Mouse (Mus musculus): ENCODE measurements at regions not wholly inside any gene's neighbourhood (a gene's known extent, or its start where the extent isn't known, plus 50 kb on each side); places are given as distances from the start of the nearest gene placed in this dataset.
A peak's percentile ranks its signal among the peaks of the same experiment; 100 is the strongest.

DNA sequence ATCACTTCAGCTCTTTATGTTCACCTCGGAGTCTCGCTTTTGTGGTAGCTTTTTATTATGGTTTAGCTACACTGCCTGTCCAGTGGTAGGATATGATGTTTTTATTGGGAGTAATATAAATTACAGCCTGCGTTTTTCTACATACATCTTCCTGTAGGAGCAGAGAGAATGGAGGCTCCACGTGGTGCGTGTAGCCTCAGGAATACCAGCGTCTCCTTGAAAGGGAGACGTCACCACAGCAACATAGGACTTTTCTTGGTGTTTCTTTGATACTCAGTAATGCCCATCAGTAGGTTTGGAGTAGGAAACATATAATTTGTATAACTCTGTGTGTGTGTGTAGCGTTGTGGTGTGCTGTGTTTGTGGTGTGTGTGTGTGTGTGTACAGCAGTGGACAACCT lies 150.7 kb downstream of the Ndufs4 start:
- WGBS: 54% methylated on average over 8 of the region's 8 CpGs
- Histone ChIP-seq H3K4me2 (ENCODE audit: low read depth, low read length) (no peak overlapping the region), H3K4me1 (ENCODE audit: control insufficient read depth, insufficient read depth, low read length) (no peaks in the 10 kb centered on the region), H3K27ac (ENCODE audit: low read length) (no peak overlapping the region), H3K27me3 (replicated peaks; ENCODE audit: control insufficient read depth, insufficient read depth, low read length) (no peaks in the 10 kb centered on the region), H3K4me3 (ENCODE audit: low read length) (no peak overlapping the region), H3K9ac (ENCODE audit: low read depth, low read length) (no peak overlapping the region), H3K36me3 (ENCODE audit: control insufficient read depth, insufficient read depth, low read length) (no peaks in the 10 kb centered on the region), H3K9me3 (ENCODE audit: control insufficient read depth, low read length) (no peaks in the 10 kb centered on the region)
- ATAC-seq: 0 out of 2 replicates have a peak, but pooled peaks have one; percentile 50

DNA sequence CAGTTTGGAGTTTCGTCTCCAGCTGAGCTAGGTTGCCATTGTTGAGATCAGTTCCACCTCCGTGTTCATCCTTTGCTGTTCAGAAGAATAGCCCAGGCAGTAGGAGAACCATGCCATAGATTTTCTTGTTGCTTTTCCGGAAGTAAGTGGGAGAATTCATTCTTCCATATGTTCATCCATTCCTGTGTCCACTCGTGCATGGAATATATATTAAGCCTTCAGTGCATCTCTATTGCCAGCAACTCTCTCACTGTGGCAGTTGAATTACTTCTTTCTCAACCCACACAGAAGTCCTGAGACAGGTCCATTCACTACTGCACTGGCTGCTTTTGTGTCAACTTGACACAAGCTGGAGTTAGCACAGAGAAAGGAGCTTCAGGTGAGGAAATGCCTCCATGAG lies 152.2 kb downstream of the Ndufs4 start:
- no peaks in the 10 kb centered on the region for H3K36me3 ChIP-seq (ENCODE audit: control insufficient read depth, insufficient read depth, low read length)
- no peaks in the 10 kb centered on the region for H3K9me3 ChIP-seq (ENCODE audit: control insufficient read depth, low read length)
- H3K4me1 ChIP-seq (ENCODE audit: control insufficient read depth, insufficient read depth, low read length): no peaks in the 10 kb centered on the region
- no peak overlapping the region for H3K9ac ChIP-seq (ENCODE audit: low read depth, low read length)
- WGBS: 84% methylated on average over 4 of the region's 4 CpGs
- H3K4me3 ChIP-seq (ENCODE audit: low read length): no peak overlapping the region
- H3K27me3 ChIP-seq (replicated peaks; ENCODE audit: control insufficient read depth, insufficient read depth, low read length): no peaks in the 10 kb centered on the region
- H3K27ac ChIP-seq (ENCODE audit: low read length): no peak overlapping the region
- no peak for ATAC-seq
- no peak overlapping the region for H3K4me2 ChIP-seq (ENCODE audit: low read depth, low read length)

DNA sequence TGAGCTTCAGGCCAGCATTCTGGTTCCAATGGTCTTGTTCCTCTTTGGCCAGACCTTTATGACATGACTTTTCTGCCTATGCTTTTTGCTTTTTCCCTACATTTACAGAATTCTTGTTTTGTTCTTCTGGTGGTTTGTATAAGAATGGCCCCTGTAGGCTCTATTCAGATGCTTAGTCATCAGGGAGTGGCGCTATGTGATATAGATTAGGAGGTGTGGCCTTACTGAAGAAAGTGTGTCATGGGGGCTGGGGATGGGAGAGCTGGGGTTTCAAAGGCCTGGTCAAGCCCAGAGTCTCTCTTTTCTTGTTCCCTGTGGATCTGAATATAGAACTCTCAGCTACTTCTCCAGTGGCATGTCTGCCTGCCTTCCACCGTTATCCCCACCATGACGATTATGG lies 155.9 kb downstream of the Ndufs4 start:
- H3K27ac ChIP-seq (ENCODE audit: low read length): no peak overlapping the region
- H3K9me3 ChIP-seq (ENCODE audit: control insufficient read depth, low read length): no peaks in the 10 kb centered on the region
- no peaks in the 10 kb centered on the region for H3K4me1 ChIP-seq (ENCODE audit: control insufficient read depth, insufficient read depth, low read length)
- no peak overlapping the region for H3K9ac ChIP-seq (ENCODE audit: low read depth, low read length)
- no peak overlapping the region for H3K4me3 ChIP-seq (ENCODE audit: low read length)
- H3K4me2 ChIP-seq (ENCODE audit: low read depth, low read length): no peak overlapping the region
- H3K36me3 ChIP-seq (ENCODE audit: control insufficient read depth, insufficient read depth, low read length): no peaks in the 10 kb centered on the region
- ATAC-seq: no peak
- no peaks in the 10 kb centered on the region for H3K27me3 ChIP-seq (replicated peaks; ENCODE audit: control insufficient read depth, insufficient read depth, low read length)
- WGBS: 91% methylated on average over 3 of the region's 3 CpGs

DNA sequence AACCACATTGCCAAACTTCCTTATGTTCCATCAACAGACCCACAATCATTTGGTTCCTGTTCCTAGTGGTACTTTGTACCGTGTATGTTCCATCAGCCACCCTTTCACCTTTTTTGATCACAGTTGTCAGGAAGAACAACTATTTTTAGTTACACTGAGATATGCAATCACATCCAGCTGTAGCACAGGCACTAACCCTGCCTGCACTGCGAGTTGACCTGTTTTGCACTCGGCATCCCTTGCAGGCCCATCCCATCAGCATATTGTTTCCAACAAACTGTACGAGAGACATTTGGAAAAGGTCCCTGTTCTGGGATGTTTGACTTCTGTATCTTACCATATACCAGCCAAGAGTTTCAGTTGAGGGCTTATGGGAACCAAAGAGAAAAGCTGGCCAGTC lies 157.5 kb downstream of the Ndufs4 start:
- no peaks in the 10 kb centered on the region for H3K9me3 ChIP-seq (ENCODE audit: control insufficient read depth, low read length)
- WGBS: 76% methylated on average over 4 of the region's 4 CpGs
- H3K27me3 ChIP-seq (replicated peaks; ENCODE audit: control insufficient read depth, insufficient read depth, low read length): no peaks in the 10 kb centered on the region
- no peak overlapping the region for H3K4me2 ChIP-seq (ENCODE audit: low read depth, low read length)
- H3K4me1 ChIP-seq (ENCODE audit: control insufficient read depth, insufficient read depth, low read length): no peaks in the 10 kb centered on the region
- no peaks in the 10 kb centered on the region for H3K36me3 ChIP-seq (ENCODE audit: control insufficient read depth, insufficient read depth, low read length)
- no peak overlapping the region for H3K9ac ChIP-seq (ENCODE audit: low read depth, low read length)
- no peak overlapping the region for H3K4me3 ChIP-seq (ENCODE audit: low read length)
- no peak for ATAC-seq
- no peak overlapping the region for H3K27ac ChIP-seq (ENCODE audit: low read length)

DNA sequence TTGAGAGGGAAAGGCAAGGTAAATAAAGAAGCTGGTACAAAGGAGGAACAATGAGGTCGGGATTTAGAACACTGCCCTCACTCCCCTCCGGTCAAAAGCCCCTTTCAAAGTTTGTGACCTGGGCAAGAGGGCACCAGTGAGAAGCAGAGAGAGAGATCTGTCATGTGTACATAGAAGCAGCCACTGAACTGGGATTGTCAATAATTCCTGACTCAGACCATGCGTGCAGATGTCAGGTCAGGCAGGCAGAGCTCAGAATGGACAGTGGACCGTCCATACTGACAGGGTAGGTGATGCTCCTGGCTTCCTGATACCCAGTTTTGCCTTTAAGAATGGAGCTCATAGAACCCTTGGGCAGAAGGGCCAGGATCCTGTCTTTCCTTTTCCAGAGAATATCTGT lies 161.0 kb downstream of the Ndufs4 start:
- no peak overlapping the region for H3K4me3 ChIP-seq (ENCODE audit: low read length)
- 67% methylated on average over 4 of the region's 4 CpGs for whole genome bisulfite sequencing
- H3K36me3 ChIP-seq (ENCODE audit: control insufficient read depth, insufficient read depth, low read length): no peaks in the 10 kb centered on the region
- H3K4me1 ChIP-seq (ENCODE audit: control insufficient read depth, insufficient read depth, low read length): no peaks in the 10 kb centered on the region
- no peaks in the 10 kb centered on the region for H3K9me3 ChIP-seq (ENCODE audit: control insufficient read depth, low read length)
- H3K4me2 ChIP-seq (ENCODE audit: low read depth, low read length): no peak overlapping the region
- H3K27ac ChIP-seq (ENCODE audit: low read length): no peak overlapping the region
- H3K9ac ChIP-seq (ENCODE audit: low read depth, low read length): no peak overlapping the region
- H3K27me3 ChIP-seq (replicated peaks; ENCODE audit: control insufficient read depth, insufficient read depth, low read length): no peaks in the 10 kb centered on the region
- no peak for ATAC-seq

DNA sequence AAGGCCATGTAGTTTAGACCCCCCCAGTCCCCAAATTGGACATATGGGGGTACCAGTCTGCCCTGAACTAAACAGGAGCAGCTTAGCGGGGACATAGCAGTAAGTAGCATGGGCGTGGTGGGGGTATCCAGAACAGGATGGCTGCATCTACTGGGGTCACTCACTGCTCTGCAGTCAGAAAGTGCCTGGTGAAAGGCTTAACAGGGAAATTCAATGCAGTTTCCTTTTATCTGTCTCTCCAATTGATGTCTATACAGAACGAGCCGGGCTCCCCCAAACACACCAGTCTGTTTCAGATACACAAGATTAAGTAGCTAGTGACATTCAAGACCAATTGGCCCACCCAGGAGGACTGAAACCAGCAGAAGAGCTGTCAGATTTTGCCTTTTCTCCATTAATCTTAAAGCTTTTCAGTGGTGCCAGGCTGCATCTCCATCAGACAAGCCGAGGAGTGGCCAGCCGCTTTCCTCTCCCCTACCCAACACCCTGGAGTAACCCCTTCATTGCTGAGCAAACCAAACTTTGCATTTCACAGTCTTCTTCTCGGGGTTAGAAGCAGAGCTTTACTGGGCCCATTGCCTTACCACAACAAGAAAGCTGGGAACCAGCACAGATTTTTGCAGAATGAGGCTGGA lies 161.7 kb downstream of the Ndufs4 start:
- H3K4me3 ChIP-seq (ENCODE audit: low read length): no peak overlapping the region
- no peaks in the 10 kb centered on the region for H3K27me3 ChIP-seq (replicated peaks; ENCODE audit: control insufficient read depth, insufficient read depth, low read length)
- no peak overlapping the region for H3K4me2 ChIP-seq (ENCODE audit: low read depth, low read length)
- H3K36me3 ChIP-seq (ENCODE audit: control insufficient read depth, insufficient read depth, low read length): no peaks in the 10 kb centered on the region
- 53% methylated on average over 7 of the region's 7 CpGs for WGBS
- ATAC-seq: no peak
- no peak overlapping the region for H3K9ac ChIP-seq (ENCODE audit: low read depth, low read length)
- no peaks in the 10 kb centered on the region for H3K4me1 ChIP-seq (ENCODE audit: control insufficient read depth, insufficient read depth, low read length)
- H3K9me3 ChIP-seq (ENCODE audit: control insufficient read depth, low read length): no peaks in the 10 kb centered on the region
- no peak overlapping the region for H3K27ac ChIP-seq (ENCODE audit: low read length)

DNA sequence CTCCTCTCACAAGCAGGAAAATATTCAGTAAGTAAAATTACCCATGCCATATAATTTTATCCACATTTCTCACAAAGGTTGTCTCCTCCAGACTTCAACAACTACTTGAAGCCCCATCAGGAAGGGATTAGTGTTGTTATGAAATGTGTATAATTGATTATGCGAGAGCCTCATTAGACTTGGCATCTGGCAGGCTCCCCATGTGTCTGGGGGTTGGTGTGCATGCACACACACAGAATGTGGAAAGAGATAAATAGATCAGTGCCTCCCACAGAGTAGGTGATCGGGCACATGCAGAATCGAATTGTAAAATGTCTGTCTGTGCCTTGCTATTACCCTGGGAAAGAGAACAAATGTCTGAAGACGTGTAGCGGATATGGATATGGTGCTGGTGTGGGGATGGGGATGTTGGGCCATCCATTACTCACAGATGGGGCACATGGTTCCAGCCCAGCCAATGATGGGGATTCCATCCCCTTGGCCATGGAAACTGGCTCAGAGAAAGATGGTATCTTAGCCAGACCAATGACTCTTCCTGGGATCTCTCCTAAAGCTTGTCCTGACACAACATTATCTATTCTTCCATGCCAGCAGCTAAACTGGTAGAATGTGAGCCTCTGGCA lies 168.1 kb downstream of the Ndufs4 start:
- Histone ChIP-seq H3K4me2 (ENCODE audit: low read depth, low read length) (no peak overlapping the region), H3K4me3 (ENCODE audit: low read length) (no peak overlapping the region), H3K4me1 (ENCODE audit: control insufficient read depth, insufficient read depth, low read length) (no peaks in the 10 kb centered on the region), H3K27me3 (replicated peaks; ENCODE audit: control insufficient read depth, insufficient read depth, low read length) (no peaks in the 10 kb centered on the region), H3K9ac (ENCODE audit: low read depth, low read length) (no peak overlapping the region), H3K27ac (ENCODE audit: low read length) (no peak overlapping the region), H3K36me3 (ENCODE audit: control insufficient read depth, insufficient read depth, low read length) (no peaks in the 10 kb centered on the region), H3K9me3 (ENCODE audit: control insufficient read depth, low read length) (no peaks in the 10 kb centered on the region)
- no peak for ATAC-seq
- WGBS: 64% methylated on average over 5 of the region's 5 CpGs

DNA sequence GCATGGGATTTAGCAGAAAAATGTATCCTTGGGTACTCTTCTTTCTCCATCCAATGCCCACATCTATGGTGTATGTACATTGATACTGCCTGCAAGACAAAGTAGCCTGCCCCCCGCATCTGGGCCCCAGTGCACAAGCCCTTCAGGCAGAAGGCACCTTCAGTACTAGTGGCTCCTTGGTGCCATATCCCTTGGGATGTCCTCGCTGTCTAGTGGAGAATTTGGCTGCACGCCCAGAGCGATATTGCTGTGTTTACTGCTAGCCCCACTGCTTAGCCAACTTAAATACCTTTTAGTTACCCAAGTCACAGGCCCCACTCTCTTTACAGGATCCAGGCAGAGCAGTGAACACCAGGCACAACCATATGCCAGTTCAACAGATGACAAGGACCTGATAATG lies 173.0 kb downstream of the Ndufs4 start:
- no peak overlapping the region for H3K4me2 ChIP-seq (ENCODE audit: low read depth, low read length)
- H3K9ac ChIP-seq (ENCODE audit: low read depth, low read length): no peak overlapping the region
- no peaks in the 10 kb centered on the region for H3K4me1 ChIP-seq (ENCODE audit: control insufficient read depth, insufficient read depth, low read length)
- no peaks in the 10 kb centered on the region for H3K27me3 ChIP-seq (replicated peaks; ENCODE audit: control insufficient read depth, insufficient read depth, low read length)
- no peak overlapping the region for H3K4me3 ChIP-seq (ENCODE audit: low read length)
- H3K27ac ChIP-seq (ENCODE audit: low read length): no peak overlapping the region
- WGBS: 68% methylated on average over 4 of the region's 4 CpGs
- H3K36me3 ChIP-seq (ENCODE audit: control insufficient read depth, insufficient read depth, low read length): no peaks in the 10 kb centered on the region
- no peaks in the 10 kb centered on the region for H3K9me3 ChIP-seq (ENCODE audit: control insufficient read depth, low read length)
- ATAC-seq: no peak

All from intestine, embryonic 16.5 days (tissue).